Mouse (Mus musculus): ENCODE measurements around the gene 4931428F04Rik.
"Not testable (repeated sequence)": the region's sequence is repeated elsewhere in the genome, so short reads cannot be mapped to it uniquely, and the experiment has no call there.

The 4931428F04Rik gene

GRCm38 (mm10) chr8:105260371-105261099 lies 29.1 kb downstream of the 4931428F04Rik start:
- DNase-seq, result no peak

DNA sequence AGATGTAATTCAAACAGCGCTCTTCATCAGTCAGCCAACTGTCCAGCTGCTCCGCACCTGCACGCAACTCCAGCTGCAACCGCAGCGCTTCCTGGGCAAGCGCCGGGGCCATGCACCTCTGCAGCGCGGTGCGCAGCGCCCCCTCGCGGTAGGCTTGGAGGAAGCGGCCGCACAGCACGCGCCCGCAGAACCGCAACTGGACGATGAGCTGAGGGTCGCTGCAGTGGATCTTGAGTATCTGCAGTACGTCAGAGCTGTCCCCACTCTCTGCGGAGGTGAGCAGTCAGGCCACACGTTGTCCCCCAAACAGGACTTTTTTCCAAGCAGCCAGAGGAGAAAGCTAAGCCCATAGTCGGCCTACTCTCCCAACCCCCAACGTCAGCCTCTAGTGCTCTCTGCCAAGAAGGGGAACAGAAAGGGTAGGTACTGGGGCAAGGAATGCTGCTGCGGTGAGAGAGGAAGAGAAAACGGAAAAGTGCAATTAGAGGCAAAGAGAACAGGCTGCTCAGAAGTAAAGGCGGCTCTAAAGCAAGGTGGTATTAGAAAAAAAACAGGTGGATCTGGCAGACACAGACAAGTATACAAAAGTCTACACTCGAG lies 29.8 kb downstream of the 4931428F04Rik start:
- peak; percentile 87 to 89 for DNase-seq

DNA sequence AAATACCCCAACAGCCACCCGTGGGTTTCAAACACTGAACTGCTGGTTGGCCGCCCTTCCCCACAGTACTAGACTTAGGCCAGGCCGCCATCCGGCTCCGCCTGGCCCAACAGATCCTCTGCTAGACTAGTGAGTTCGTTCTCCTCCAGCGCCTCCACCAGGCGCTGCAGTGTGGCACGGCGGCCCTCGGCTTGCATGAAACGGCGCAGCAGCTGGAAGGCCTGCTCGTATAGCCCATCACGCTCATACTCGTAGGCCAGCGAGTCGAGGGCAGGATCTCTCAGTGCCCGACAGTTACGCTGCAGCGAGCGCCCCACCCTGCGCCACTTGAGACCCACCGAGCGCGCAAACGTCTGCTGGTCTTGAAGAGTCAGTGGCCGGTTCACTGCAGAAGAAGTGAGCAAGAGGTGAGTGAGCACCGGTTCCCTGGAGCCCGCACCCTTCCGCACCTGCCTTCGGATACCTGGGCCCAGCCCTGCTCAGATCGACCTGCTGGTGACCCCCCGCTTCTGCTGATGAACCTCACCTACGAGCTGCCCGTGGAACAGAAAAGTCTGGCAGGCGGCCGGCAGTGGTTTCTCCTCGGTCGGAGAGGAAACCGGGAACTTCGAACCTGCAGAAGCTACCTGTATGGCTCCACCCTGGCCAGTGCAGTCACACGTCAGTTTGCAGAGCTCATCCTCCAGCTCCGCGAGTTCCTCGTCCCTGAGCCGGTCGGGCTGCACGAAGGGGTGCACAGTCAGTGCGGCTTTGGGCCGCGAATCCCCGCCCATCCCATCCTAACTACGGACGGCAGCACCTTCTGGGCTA lies 30.5 kb downstream of the 4931428F04Rik start:
- peak; percentile 57 to 73 for DNase-seq

DNA sequence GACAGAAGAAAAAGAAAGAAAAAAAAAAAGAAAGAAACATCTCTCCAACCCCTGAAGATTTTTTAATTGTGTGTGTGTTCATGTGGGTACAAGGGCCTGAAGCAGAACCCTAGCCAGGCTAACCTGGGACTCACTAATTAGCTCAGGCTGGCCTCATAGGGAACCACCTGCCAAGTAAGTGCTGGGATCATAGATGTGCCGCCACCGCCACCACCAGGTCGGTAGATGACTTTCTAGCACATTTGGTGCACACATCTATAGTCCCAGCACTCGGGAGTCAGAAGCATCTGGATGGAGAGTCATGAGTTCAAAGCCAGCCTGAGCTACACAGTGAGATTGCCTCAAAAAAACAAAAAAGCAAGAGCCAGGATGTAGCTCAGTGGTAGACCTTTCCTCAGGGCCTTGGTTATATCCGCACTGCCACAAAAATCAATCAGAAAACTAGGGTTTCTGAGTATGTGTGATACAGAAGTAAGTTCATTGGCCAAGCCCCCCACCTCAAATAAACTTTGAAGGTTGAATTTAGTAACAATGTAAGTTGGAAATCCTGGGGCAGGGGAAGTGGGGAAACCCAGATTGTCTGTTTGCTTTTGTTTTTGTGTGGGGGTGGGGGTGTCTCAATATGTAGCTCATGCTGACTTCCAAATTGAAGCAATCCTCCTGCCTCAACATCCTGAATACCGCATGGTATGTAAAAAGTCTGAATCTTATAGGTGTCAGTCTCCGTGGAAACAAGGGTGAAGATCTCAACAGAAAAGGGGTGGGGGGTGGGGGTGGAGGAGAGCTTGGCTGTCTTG lies 32.1 kb downstream of the 4931428F04Rik start:
- DNase-seq, result no peak

DNA sequence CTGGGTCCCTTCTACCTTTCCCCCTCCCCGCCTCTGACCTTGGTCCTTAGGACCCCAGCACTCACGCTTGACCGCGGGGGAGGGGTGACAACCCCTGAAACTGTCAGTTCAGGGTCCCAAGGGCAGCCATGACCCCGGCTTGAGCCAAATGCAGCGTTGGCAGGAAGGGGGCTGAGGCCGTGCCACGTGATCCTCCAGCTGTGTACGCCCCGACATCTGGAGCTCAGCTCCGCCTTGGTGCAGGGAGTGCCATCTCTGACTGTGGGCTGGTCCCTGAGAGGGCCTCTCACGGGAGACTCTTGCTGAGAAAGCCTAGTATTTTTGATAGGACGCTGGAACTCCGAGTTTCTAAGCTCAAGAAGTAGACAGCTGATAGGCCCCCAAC lies 34.7 kb downstream of the 4931428F04Rik start, which contains the start of gene B3gnt9:
Gene B3gnt9, minus strand, starts transcription at position 188 of the 385 bp plus-strand sequence.
- peak; percentile 70 to 80 for DNase-seq

DNA sequence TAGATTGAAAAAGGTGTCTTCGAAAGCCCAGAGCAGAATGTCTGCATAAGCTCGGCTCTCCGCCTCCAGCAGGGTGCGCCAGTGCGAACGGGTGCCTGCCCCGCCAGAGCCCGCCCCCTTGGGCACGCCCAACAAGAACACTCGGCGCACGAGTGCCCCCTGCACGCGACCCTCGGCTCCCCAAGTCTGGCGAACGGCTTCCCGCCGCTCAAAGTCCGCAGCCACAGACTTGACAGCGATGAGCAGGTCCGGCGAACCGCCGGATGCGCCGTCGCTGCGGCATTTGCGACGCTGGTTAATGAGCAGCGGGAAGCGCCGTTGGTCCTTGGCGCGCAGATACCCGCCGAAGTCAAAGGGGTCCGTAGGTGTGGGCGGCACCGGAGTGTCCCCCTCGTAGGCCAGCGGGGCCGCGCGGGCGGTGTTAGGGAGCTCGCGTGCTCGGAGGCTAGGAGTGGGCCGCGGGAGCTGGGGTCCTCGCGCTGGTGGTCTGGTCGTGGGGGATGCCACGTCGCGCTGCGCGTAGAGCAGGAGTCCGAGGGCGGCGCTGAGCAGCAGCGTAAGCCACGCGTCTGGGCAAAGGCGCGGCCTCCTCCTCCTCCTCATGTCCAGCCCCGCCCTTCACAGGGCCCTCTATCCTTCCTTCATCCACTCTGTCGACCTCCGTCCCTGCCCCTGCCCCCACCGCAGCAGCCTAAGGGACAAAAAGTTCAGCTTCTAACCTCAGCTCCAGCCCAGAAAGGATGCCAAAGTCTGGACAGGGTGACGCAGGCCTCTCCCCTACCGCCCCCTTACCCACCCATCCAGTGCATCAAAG lies 35.3 kb downstream of the 4931428F04Rik start:
- peak; percentile 97 for DNase-seq

DNA sequence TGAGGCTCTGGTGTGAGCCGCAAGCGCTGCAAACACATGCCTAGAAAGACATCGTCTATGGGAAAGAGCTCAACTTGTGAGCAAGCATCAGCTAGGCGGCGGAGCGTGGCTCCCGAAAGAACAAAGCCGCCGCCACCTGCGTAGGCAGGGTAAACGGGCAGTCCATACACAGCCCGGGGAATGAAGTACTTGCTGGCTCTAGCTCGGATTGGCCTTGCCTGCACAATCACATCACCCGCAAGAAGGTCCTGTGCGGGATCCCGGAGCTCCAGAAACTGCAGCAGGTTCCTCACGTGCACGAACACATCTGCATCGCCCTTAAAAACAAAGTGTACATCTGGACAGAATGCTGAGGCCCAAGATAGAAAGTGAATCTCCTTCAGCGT lies 35.9 kb downstream of the 4931428F04Rik start:
- DNase-seq, result peak in 1 of 2 experiments; percentile 19

GRCm38 (mm10) chr8:105252680-105253537 lies 36.8 kb downstream of the 4931428F04Rik start:
- no peak for DNase-seq

DNA sequence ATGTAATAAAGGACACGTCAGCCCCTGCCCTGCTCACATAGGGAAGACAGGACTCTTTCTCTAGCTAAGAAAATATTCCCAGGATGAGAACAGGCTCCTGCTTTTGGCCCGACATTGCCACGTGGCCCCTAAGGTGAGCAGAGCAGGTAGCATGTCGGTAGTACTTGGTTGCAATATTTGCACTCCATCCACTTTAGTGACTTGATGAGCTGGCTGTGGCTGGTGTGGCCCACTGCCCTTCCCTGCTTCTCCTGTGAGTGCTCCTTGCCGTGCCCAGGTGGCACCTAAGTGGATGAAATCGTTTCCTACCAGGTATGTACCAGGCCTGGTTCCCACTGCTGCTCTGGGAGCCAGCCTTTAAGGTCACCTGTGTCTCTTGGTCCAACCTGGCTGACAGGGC lies 37.7 kb downstream of the 4931428F04Rik start:
- no peak for DNase-seq

GRCm38 (mm10) chr8:105241016-105241415 lies 48.6 kb downstream of the 4931428F04Rik start:
- no peak for DNase-seq

- DNase-seq, result no peak
These were observed 52.1 kb downstream of the 4931428F04Rik start for GRCm38 (mm10) chr8:105237442-105238142.

- no peak for DNase-seq
These were observed 54.5 kb downstream of the 4931428F04Rik start for GRCm38 (mm10) chr8:105235206-105235605.

DNA sequence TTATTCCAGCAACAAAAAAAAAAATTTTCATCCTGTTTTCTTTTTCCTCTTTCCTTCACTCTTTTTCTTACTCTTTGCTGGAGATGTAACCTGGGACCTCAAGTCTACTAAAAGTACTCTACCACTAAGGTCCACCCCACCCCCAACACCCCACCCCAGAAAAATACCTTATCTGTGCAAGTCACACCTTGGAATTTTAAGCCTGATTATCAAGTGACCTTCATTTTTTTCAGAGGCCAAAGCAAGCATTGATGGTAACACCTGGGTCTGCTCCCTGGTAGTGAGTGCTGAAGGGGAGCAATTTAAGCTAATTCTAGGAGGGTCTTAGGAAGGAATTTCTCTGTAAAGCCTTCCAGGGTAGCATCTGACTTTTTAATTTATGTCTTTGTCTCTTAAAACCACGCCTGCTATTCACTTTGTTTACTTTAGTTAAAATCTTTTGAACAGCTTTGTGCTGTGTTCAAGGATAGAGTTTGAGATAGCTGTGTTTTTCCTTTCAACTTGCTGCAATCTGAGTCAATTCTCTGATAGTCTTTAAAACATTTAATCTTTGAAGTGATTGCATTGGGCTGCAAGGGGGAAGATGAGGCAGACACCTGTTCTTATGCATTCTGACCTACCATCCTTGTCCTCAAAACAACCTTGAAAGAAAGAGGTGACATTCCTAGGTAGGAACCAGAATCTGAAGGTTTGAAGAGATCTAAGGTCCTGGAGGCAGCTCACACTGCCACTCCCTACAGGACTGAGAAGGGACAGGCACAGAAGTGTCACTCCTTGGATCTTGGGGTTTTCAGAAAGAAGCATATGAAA lies 56.3 kb downstream of the 4931428F04Rik start:
- DNase-seq, result no peak

GRCm38 (mm10) chr8:105232321-105232693 lies 57.4 kb downstream of the 4931428F04Rik start:
- DNase-seq, result not testable (repeated sequence)

DNA sequence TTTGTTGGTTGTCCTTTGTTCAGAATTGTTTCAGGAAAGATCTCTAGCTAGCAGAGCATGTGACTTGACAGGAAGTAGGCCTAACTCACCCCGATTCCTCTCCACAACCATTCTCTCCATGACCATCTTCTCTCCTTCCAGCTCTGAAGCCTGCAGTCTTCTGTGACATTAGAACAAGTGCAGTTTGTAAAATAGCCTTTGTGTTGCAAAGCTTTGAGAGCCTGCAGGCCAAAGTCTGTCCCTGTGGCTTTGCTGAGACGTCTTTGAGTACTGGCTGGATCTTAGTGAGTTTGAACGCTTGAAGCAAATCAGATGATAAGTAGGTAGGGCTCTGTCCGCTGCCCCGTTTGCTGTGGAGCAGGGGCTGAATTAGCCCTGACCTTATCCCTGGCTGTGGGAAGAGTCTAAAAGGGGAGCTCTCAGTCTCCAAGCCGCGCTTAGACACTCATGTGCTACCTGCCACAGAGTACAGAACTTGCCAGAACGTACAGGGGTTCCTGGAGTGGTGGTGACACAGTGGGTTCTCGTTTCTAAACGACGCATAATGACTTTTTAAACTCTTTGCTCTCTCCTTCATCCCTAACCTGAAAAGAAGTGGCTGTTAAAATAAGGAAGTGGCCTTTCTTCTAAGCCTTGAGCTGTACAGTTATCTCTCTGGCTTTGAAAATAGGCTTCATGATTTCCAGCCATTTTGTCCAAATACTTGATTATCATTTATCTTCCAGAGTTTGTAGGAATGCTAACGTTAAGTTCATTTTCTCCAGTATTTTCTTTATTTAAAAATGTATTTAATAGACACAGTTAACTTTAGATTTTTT lies 58.0 kb downstream of the 4931428F04Rik start:
- no peak for DNase-seq
